Mouse (Mus musculus): ENCODE results near the gene Hist1h2bj.

Gene Hist1h2bj

DNA sequence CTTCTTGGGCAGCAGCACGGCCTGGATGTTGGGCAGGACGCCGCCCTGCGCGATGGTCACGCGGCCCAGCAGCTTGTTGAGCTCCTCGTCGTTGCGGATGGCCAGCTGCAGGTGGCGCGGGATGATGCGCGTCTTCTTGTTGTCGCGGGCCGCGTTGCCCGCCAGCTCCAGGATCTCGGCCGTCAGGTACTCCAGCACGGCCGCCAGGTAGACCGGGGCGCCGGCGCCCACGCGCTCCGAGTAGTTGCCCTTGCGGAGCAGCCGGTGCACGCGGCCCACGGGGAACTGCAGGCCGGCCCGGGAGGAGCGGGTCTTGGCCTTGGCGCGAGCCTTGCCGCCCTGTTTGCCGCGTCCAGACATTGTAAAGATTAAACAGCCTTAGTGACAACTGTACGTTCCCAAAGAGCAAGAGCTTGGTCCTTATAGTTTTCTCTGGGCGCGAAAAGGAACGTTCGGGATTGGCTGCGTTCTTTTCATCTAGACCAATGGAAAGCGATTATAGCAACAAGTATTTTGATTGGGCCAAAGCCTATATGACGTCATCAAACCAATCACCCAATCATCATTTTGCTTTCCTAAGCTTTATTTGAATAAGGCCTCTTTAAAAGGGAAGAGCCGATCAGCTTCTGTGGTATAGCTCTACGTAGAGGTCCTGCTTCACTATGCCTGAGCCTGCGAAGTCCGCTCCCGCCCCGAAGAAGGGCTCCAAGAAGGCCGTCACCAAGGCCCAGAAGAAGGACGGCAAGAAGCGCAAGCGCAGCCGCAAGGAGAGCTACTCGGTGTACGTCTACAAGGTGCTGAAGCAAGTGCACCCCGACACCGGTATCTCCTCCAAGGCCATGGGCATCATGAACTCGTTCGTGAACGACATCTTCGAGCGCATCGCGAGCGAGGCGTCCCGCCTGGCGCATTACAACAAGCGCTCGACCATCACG is at the start of gene Hist1h2bj, which contains the start of gene Hist1h2ag:
TSS of gene Hist1h2bj (plus strand) at position 647 of the 935 bp plus-strand sequence.
TSS of gene Hist1h2ag (minus strand) at position 377 of the 935 bp plus-strand sequence.
- peak; percentile 97 for DNase-seq (ENCODE audit: low spot score)

DNA sequence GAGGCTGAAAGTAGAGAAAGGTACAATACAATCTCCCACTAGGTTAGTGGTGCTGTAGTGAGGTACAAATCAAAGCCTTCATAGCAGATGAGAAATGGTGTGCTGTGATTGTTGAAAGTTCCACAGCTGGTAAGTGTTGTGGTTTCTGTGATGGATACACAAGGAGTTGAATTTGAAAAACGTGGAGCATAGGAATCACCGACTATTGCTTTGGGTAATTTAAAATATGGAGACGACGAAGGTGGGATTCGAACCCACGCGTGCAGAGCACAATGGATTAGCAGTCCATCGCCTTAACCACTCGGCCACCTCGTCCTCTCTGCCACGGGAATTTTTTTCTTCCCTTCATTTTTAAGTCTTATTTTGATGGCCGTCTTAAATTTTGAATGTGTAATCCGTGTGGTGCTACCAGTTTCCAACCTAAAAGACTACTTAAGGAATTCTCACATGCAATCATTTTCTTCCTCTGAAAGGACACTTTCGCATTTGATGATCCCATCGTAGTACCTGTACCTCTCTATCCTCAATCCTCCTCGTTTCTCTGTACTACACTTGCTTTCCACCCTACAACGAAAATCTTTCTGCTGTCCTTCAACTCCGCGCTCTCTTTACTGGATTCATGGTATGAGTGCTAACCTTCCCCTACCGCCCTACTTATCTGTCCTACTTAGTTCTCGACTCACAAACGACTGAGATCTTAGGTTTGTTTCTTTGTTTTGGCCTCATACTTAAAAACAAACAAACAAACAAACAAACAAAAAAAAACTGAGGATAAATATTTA is 48.9 kb upstream of the Hist1h2bj start:
- peak; percentile 76 for DNase-seq (ENCODE audit: low spot score)

DNA sequence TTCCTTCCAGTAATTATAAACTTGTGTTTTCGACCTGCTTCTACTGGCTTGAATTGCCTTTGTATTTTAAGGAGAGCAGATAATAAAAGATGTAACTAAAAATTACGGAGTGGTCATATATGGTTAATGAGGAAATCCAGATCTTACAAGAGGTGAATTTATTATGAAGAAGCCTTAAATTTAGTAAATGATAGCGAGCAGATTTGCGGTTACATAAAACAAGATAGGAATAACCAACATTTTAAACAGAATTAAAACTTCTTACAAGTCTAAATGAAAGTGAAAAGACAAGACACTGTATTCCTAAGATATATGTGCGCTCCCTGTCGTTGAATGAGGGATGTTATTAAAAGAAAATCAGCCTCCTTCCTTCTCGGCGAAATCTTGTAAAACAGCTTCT is 48.1 kb upstream of the Hist1h2bj start:
- no peak for DNase-seq (ENCODE audit: low spot score)

DNA sequence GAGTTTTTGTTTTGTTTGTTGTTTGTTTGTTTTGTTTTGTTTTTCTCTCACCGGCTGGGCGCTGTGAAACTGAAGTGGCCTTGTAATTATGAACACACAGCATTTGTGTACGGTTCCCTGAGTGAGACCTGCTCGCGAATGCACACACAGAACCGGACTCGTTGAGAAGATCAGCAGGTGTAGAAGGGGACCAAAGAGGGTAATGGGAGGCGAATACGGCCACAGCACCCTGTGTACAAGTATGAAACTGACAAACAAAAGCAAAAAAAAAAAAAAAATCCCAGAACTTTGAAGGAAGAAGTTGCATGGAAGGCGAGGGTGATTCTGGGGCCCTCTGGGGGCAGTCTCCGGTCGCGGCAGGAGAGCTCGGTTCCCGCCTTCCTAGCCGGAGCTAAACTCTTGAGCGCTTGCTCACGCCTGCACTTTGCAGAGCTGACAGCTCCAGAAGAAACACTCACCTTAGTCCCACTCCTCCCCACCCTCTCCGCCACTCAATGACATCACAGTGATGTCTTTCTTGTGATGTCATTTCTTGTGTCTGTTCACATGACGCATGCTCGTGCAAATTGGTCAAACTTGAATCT is 47.6 kb upstream of the Hist1h2bj start:
- peak; percentile 70 for DNase-seq (ENCODE audit: low spot score)

- peak; percentile 65 for DNase-seq (ENCODE audit: low spot score)
Observed at GRCm38 (mm10) chr13:21996101-21996839, 46.7 kb upstream of the Hist1h2bj start.

DNA sequence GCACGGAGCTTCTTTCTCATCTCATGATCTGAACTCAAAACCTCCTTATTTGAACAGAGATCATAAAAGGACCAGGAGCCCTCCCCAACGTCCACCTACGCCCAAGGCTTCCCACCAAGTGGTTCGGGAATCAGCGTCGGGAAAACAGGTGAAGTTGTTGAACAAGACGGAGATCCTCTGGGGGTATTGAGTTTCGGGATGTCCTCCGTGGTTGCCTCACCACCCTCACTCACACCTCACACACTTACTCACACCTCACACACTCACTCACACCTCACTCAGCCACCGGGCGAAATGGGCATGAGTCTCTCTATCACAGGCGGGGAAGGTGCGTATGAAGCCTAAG is 46.2 kb upstream of the Hist1h2bj start:
- no peak for DNase-seq (ENCODE audit: low spot score)

- DNase-seq (ENCODE audit: low spot score) = no peak
Observed at GRCm38 (mm10) chr13:21997201-21997820, 45.7 kb upstream of the Hist1h2bj start.

DNA sequence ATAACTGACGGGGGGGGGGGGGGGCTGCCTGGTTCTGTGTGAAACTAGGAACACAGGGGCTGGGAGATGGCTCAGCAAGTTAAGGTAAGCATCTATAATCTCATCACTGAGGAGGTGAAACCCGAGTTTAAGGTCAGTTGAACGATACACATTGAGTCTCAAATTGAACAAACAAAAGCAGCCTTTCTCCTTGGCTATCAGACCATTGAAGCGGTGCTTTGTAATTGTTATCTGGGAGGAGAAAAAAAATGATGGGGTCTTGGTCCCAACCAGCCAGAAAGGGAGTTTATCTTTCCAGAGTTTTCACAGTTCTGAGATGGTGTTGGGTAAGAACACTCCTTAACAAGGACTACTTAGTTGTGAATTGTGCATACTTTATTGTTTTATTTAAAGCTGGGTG is 45.2 kb upstream of the Hist1h2bj start:
- no peak for DNase-seq (ENCODE audit: low spot score)

DNA sequence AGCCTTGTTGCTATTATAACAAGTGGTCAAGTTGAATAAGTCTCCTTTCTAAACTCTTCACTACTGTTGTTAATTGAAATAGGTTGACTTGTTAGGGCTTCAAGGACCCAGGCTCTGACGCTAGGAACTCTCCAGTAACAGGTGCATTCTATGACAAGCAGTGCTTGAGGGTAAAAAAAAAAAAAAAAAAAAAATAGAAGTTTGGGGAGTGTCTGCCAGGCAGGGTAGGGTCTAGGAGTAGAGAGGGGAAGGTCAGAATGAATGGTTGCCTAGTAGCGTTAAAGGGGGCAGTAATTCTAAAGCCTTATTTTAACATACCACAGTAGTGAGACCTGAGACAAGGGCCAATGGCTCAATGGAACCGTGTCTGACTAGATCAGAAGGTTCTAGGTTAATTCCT is 44.6 kb upstream of the Hist1h2bj start:
- no peak for DNase-seq (ENCODE audit: low spot score)

DNA sequence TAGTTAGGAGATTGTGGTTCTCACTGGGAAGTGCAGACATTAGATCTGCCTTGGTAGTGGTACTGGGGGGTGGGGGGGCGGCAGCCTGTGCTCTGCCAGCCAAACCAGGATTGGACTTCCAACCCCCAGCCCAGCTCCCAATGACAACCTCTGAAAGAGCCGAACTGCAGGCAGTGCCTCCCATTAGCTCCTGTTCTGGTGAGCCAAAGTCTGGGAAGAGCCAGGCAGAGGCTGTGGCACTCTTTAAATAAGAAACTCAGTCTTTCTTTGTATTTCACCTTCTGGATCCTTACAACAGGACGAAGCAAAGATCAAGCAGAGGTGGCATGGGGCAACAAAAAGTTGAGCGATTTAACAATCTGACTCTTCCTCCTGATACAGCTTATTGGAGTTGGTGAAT is 43.9 kb upstream of the Hist1h2bj start:
- DNase-seq (ENCODE audit: low spot score) = no peak

DNA sequence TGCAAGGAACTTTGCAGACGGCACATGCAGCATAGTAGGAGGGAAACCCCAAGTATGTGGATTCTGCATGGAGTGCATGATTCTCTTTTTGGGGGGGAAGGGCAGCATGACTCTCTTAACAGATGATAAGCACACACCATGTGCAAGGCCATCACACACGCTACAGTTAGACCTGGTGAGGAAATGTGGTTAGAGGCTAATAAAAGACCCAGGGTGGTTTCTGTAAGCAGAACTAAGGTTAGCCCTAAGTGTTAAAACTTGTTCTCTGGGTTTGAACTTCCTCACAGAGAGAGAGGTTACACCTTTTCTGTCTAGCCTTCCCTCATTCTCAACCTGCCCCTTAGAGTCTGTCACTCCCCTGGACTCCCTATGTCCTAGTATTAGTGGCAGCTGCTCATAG is 41.7 kb upstream of the Hist1h2bj start:
- DNase-seq (ENCODE audit: low spot score) = no peak

- no peak for DNase-seq (ENCODE audit: low spot score)
Observed at GRCm38 (mm10) chr13:22001823-22002222, 41.2 kb upstream of the Hist1h2bj start.

GRCm38 (mm10) chr13:22005605-22006333 is 37.2 kb upstream of the Hist1h2bj start:
- peak; percentile 67 for DNase-seq (ENCODE audit: low spot score)

- DNase-seq (ENCODE audit: low spot score) = peak; percentile 70
Observed at GRCm38 (mm10) chr13:22006334-22007120, 36.5 kb upstream of the Hist1h2bj start.

- DNase-seq (ENCODE audit: low spot score) = no peak
Observed at GRCm38 (mm10) chr13:22007121-22007510, 35.9 kb upstream of the Hist1h2bj start.

- no peak for DNase-seq (ENCODE audit: low spot score)
Observed at GRCm38 (mm10) chr13:22007872-22008271, 35.1 kb upstream of the Hist1h2bj start.

DNA sequence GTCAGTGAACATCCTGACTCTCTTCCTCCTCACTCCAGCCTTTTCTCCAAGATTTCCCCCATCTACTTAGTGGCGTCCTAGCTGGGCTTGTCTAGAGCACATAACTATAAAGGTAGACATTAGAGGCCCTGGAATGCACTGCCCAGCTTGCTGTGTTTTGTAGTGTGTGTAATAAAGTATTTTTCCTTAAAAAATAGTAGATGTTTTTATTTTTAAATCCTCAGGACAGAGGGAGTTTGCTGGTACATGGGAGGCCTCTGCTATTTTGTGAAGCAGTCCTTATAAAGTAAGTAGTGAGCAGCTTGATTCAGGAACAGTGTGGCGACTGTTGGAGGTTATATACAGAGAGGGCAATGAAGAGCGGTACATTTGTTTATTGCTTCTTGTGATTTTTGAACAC is 34.3 kb upstream of the Hist1h2bj start:
- no peak for DNase-seq (ENCODE audit: low spot score)

DNA sequence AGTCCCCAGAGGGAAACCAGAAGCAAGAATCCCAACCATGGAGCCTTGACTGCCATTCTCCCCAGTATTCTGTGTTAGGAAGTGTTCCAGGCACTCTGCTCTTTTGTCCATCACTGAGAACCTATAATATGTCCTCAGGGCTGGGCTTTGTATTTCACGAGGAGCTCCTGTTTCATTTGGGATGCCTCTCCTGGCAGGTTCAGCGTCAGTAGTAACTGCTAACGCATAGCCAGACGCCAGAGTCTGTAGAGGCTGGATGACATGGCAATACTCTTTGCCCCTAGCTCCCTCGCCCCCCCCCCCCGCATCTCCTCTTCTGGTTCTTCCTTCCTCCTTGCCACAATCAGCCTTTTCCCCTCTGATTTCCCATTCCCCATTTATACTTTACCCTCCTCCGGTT is 33.4 kb upstream of the Hist1h2bj start, which contains the start of gene Prss16:
TSS of gene Prss16 (minus strand) at position 101 of the 400 bp plus-strand sequence.
- no peak for DNase-seq (ENCODE audit: low spot score)

DNA sequence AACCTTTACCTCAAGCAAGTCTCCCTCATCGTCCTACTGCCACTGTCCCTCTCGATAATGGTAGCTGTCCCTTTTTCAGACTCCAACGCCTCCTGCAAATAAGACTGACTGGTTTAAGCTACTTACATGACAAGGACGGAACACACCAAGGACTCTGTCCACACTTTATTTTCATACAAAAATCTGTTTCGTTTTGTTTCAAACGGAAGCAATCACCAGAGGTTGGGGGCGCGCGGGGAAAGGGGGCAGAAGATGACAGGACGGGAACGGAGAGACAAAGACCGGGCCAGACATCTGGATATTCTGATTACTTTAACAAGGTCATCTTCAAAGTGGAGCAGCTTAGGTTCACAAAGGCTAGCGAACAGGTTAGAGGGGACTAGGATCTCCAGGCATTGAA is 29.3 kb upstream of the Hist1h2bj start:
- DNase-seq (ENCODE audit: low spot score) = no peak

DNA sequence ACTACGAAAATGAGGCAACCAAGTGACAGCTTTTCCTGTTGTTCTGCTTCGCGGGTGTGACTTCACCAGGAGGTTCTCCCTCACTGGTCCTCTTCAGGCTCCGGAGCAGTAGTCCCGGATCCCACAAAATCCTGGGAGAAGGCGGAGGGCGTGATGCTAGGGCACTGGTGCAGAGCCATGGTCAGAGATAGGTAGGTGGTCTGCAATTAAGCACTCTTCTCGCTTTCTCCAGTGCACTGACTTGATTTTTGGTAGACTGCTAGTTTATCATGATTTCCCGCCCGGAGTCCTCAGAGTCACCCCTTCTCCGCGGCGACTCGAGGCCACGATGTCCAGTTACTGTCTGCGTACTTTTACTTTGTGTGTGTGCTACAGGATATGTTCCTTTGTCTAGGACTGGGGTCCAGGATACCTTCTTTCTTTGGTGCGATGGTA is 28.6 kb upstream of the Hist1h2bj start:
- DNase-seq (ENCODE audit: low spot score) = peak; percentile 55

Data from MN1 (cell line).